Mouse (Mus musculus) midbrain, embryonic 14.5 days (tissue): ENCODE measurements around the gene Galnt7. TPM values are rescaled to one million over a fixed set of nuclear protein-coding genes. Genes with fewer than 3 reads are reported as not detected.
"Not testable (repeated sequence)": the region's sequence is repeated elsewhere in the genome, so short reads cannot be mapped to it uniquely, and the experiment has no call there.

ENCODE experiments used
- ATAC-seq: fragments of 200-750 bp; cut with Nextera tagmentation; 2 replicates; pipeline ENCODE4 v1.8.0; 2017; ENCODE audit warnings: moderate number of reproducible peaks, moderate library complexity; ENCODE audit not compliant: low FRiP score, low TSS enrichment
- DNase-seq: peaks from one replicate; pipeline ENCODE4 v3.0.0-alpha.2; 2015
- H3K27ac ChIP-seq: fragments of 300-500 bp; sonication (generic); replicated peaks from 2 replicates; pipeline ENCODE4 v1.5.1; 2014; ENCODE audit warnings: mild to moderate bottlenecking, low read depth, low read length, moderate library complexity
- H3K27me3 ChIP-seq: fragments of 300-500 bp; sonication (generic); 2 replicates; pipeline ENCODE4 v1.6.1; 2014; ENCODE audit warnings: low read length, control low read depth, mixed read lengths; ENCODE audit not compliant: control insufficient read depth, insufficient read depth
- H3K36me3 ChIP-seq: fragments of 300-500 bp; sonication (generic); 2 replicates; pipeline ENCODE4 v1.6.1; 2014; ENCODE audit warnings: low read length, control low read depth; ENCODE audit not compliant: control insufficient read depth, insufficient read depth
- H3K4me1 ChIP-seq: fragments of 300-500 bp; sonication (generic); 2 replicates; pipeline ENCODE4 v1.6.1; 2014; ENCODE audit warnings: mild to moderate bottlenecking, antibody characterized with exemption, low read length, control low read depth; ENCODE audit not compliant: control insufficient read depth, insufficient read depth
- H3K4me2 ChIP-seq: fragments of 300-500 bp; sonication (generic); 2 replicates; pipeline ENCODE4 v1.6.1; 2014; ENCODE audit warnings: mild to moderate bottlenecking, low read length, moderate library complexity
- H3K4me3 ChIP-seq: fragments of 300-500 bp; sonication (generic); replicated peaks from 2 replicates; pipeline ENCODE4 v1.5.1; 2014; ENCODE audit warnings: low read depth, low read length
- H3K9ac ChIP-seq: fragments of 300-500 bp; sonication (generic); replicated peaks from 2 replicates; pipeline ENCODE4 v1.6.1; 2014; ENCODE audit warnings: mild to moderate bottlenecking, low read length, moderate library complexity
- H3K9me3 ChIP-seq: fragments of 300-500 bp; sonication (generic); 2 replicates; pipeline ENCODE4 v1.6.1; 2016; ENCODE audit warnings: low read length, control low read depth, mixed read lengths; ENCODE audit not compliant: control insufficient read depth
- WGBS: fragments of 180-500 bp; shearing (Covaris S2); extraction: QIAGEN DNeasy Blood & Tissue Kit; methylation state at CpG from one replicate; pipeline ENCODE4 v1.1.7; 2014; 5-methylcytosine and 5-hydroxymethylcytosine counted together
- polyA plus RNA-seq: library from polyadenylated mRNA; unstranded; fragments of >200 nt; fragmentation: Nextera tagmentation; extraction: Ambion mirVana; gene quantifications from 2 replicates; pipeline ENCODE4 v1.2.1, GENCODE M21; 2014

The Galnt7 gene
- polyA plus RNA-seq, 1 experiment from 2014 or later = 10.0 TPM

GRCm38 (mm10) chr8:57533106-57533505 is 119.7 kb downstream of the Galnt7 start:
- H3K9ac ChIP-seq = no peak overlapping the region
- 89% methylated on average over 4 of the region's 4 CpGs for WGBS
- no peak overlapping the region for H3K27ac ChIP-seq
- H3K36me3 ChIP-seq = peaks cover 8% of the 10 kb centered on the region
- H3K4me2 ChIP-seq = no peak overlapping the region
- no peak overlapping the region for H3K4me3 ChIP-seq
- no peaks in the 10 kb centered on the region for H3K27me3 ChIP-seq
- DNase-seq = no peak
- H3K9me3 ChIP-seq = no peaks in the 10 kb centered on the region
- no peaks in the 10 kb centered on the region for H3K4me1 ChIP-seq
- no peak for ATAC-seq

- DNase-seq = peak; percentile 62
Measured at GRCm38 (mm10) chr8:57532223-57532622, 120.6 kb downstream of the Galnt7 start.

GRCm38 (mm10) chr8:57530666-57531349 is 122.0 kb downstream of the Galnt7 start:
- ATAC-seq = peak; percentile 63; the same call in 1 of the 2 replicates
- peak; percentile 90 for DNase-seq
- 29% methylated on average over 15 of the region's 15 CpGs for WGBS
- Histone ChIP-seq H3K27ac (no peak overlapping the region), H3K9me3 (no peaks in the 10 kb centered on the region), H3K9ac (no peak overlapping the region), H3K4me3 (no peak overlapping the region), H3K36me3 (peaks cover 1% of the 10 kb centered on the region; the same call in 1 of the 2 replicates), H3K27me3 (no peaks in the 10 kb centered on the region), H3K4me2 (no peak overlapping the region), H3K4me1 (no peaks in the 10 kb centered on the region)

More at GRCm38 (mm10) chr8:57532223-57532622, 120.6 kb downstream of the Galnt7 start:
- Histone ChIP-seq H3K4me1 (no peaks in the 10 kb centered on the region), H3K4me3 (no peak overlapping the region), H3K27me3 (no peaks in the 10 kb centered on the region), H3K9me3 (no peaks in the 10 kb centered on the region), H3K9ac (no peak overlapping the region), H3K27ac (no peak overlapping the region), H3K4me2 (no peak overlapping the region), H3K36me3 (peaks cover 8% of the 10 kb centered on the region)
- 66% methylated on average over 2 of the region's 2 CpGs for WGBS
- no peak for ATAC-seq

GRCm38 (mm10) chr8:57530238-57530637 is 122.6 kb downstream of the Galnt7 start:
- ATAC-seq (no peak), DNase-seq (no peak)
- H3K36me3 ChIP-seq = 0 out of 2 replicates have a peak, but pooled peaks cover 2% of the 10 kb centered on the region
- H3K9me3 ChIP-seq = no peaks in the 10 kb centered on the region
- H3K4me2 ChIP-seq = no peak overlapping the region
- no peaks in the 10 kb centered on the region for H3K4me1 ChIP-seq
- WGBS = 85% methylated on average over 13 of the region's 13 CpGs
- H3K27ac ChIP-seq = no peak overlapping the region
- no peak overlapping the region for H3K9ac ChIP-seq
- no peak overlapping the region for H3K4me3 ChIP-seq
- no peaks in the 10 kb centered on the region for H3K27me3 ChIP-seq

GRCm38 (mm10) chr8:57528036-57528435 is 124.8 kb downstream of the Galnt7 start:
- WGBS = 97% methylated on average over 1 of the region's 1 CpGs
- no peak overlapping the region for H3K4me2 ChIP-seq
- no peak for ATAC-seq
- H3K9me3 ChIP-seq = no peaks in the 10 kb centered on the region
- no peak overlapping the region for H3K27ac ChIP-seq
- DNase-seq = no peak
- no peak overlapping the region for H3K9ac ChIP-seq
- H3K4me1 ChIP-seq = no peaks in the 10 kb centered on the region
- H3K27me3 ChIP-seq = no peaks in the 10 kb centered on the region
- 0 out of 2 replicates have a peak, but pooled peaks cover 5% of the 10 kb centered on the region for H3K36me3 ChIP-seq
- no peak overlapping the region for H3K4me3 ChIP-seq

GRCm38 (mm10) chr8:57520186-57520786 is 132.5 kb downstream of the Galnt7 start:
- Histone ChIP-seq H3K4me1 (no peaks in the 10 kb centered on the region), H3K27ac (no peak overlapping the region), H3K36me3 (0 out of 2 replicates have a peak, but pooled peaks cover 4% of the 10 kb centered on the region), H3K9me3 (no peaks in the 10 kb centered on the region), H3K9ac (no peak overlapping the region), H3K27me3 (no peaks in the 10 kb centered on the region), H3K4me2 (no peak overlapping the region), H3K4me3 (no peak overlapping the region)
- no peak for ATAC-seq
- DNase-seq = no peak
- WGBS = 90% methylated on average over 12 of the region's 12 CpGs

GRCm38 (mm10) chr8:57517723-57518122 is 135.1 kb downstream of the Galnt7 start:
- Histone ChIP-seq H3K36me3 (no peaks in the 10 kb centered on the region), H3K9ac (no peak overlapping the region), H3K27me3 (no peaks in the 10 kb centered on the region), H3K4me2 (no peak overlapping the region), H3K4me1 (no peaks in the 10 kb centered on the region), H3K27ac (no peak overlapping the region), H3K4me3 (no peak overlapping the region), H3K9me3 (no peaks in the 10 kb centered on the region)
- ATAC-seq (no peak), DNase-seq (no peak)
- WGBS = 90% methylated on average over 3 of the region's 3 CpGs

- H3K36me3 ChIP-seq, DNase-seq, H3K4me2 ChIP-seq, H3K27me3 ChIP-seq, H3K4me3 ChIP-seq, ATAC-seq, H3K9me3 ChIP-seq, H3K4me1 ChIP-seq, H3K27ac ChIP-seq, H3K9ac ChIP-seq: not testable (repeated sequence)
- 95% methylated on average over 5 of the region's 5 CpGs for WGBS
Measured at GRCm38 (mm10) chr8:57516685-57517084, 136.1 kb downstream of the Galnt7 start.

GRCm38 (mm10) chr8:57513178-57513661 is 139.6 kb downstream of the Galnt7 start:
- H3K27me3 ChIP-seq, H3K9ac ChIP-seq, ATAC-seq, DNase-seq, H3K4me1 ChIP-seq, H3K9me3 ChIP-seq, H3K36me3 ChIP-seq, H3K27ac ChIP-seq: not testable (repeated sequence)
- peak overlapping the region; percentile 95 for H3K4me2 ChIP-seq
- peak overlapping the region; percentile 76 for H3K4me3 ChIP-seq
- 20% methylated on average over 10 of the region's 10 CpGs for WGBS
